Mouse (Mus musculus) stomach, postnatal 0 days (tissue): ENCODE results near the gene Galntl6.

Source experiments
- CTCF ChIP-seq: IDR thresholded peaks from 2 replicates; pipeline ENCODE4 v1.5.1; 2016; ENCODE audit warnings: antibody characterized with exemption, low read depth, mild to moderate bottlenecking, moderate library complexity
- EP300 ChIP-seq: optimal IDR thresholded peaks from 2 replicates; pipeline ENCODE3; 2016; ENCODE audit warnings: antibody characterized with exemption

- TF ChIP-seq EP300 (no peak), CTCF (no peak)
These were observed 1132.9 kb downstream of the Galntl6 start for GRCm38 (mm10) chr8:57779551-57779950.
